Mouse (Mus musculus): ENCODE measurements at regions not wholly inside any gene's neighbourhood (a gene's known extent, or its start where the extent isn't known, plus 50 kb on each side); places are given as distances from the start of the nearest gene placed in this dataset.

- Histone ChIP-seq H3K27me3 (replicated peaks; ENCODE audit: insufficient read depth, low read length) (no peaks in the 10 kb centered on the region), H3K27ac (ENCODE audit: low read length) (no peak overlapping the region), H3K4me3 (ENCODE audit: low read depth, low read length) (no peak overlapping the region), H3K36me3 (ENCODE audit: insufficient read depth, low read length) (no peaks in the 10 kb centered on the region), H3K4me2 (replicated peaks; ENCODE audit: low read depth, low read length) (no peak overlapping the region), H3K4me1 (ENCODE audit: insufficient read depth, low read depth, low read length) (no peaks in the 10 kb centered on the region), H3K9me3 (ENCODE audit: low read length) (no peaks in the 10 kb centered on the region), H3K9ac (replicated peaks; ENCODE audit: low read depth) (no peak overlapping the region)
- 75% methylated on average over 1 of the region's 1 CpGs for WGBS
- ATAC-seq = no peak
- TF ChIP-seq CTCF (IDR thresholded peaks at IDR 0.05) (no peak), EP300 (IDR thresholded peaks at IDR 0.05) (no peak)
- DNase-seq (ENCODE audit: low spot score) = no peak
These were observed 199.1 kb upstream of the Aldoart1 start for GRCm38 (mm10) chr4:73051511-73051910.

DNA sequence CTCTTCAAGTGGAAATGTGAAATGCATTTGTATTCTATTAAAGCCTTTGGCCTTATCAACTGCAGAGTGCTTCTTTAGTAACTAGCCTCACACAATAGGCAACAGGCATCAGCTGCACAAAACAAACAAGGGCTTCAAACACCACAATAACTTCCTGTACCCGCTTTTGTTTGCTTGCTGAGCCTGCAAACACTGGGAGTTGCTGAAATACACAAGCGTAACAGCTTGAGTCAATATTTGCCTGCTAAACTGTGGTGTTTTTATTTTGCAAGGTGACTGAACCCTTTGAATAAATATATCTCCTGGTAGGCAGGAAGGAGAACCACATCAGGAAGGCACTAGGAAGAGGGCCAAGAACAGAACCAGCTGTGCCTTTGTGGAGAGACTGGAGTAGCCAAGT lies 195.4 kb upstream of the Aldoart1 start:
- WGBS = 31% methylated on average over 2 of the region's 2 CpGs
- peak; percentile 60 for TF ChIP-seq EP300 (IDR thresholded peaks at IDR 0.05)
- no peak for TF ChIP-seq CTCF (IDR thresholded peaks at IDR 0.05)
- peak; percentile 49; the same call in 1 of the 2 replicates for ATAC-seq
- peak; percentile 47 for DNase-seq (ENCODE audit: low spot score)
- no peaks in the 10 kb centered on the region for H3K9me3 ChIP-seq (ENCODE audit: low read length)
- H3K27me3 ChIP-seq (replicated peaks; ENCODE audit: insufficient read depth, low read length) = no peaks in the 10 kb centered on the region
- H3K36me3 ChIP-seq (ENCODE audit: insufficient read depth, low read length) = no peaks in the 10 kb centered on the region
- no peak overlapping the region for H3K4me2 ChIP-seq (replicated peaks; ENCODE audit: low read depth, low read length)
- H3K4me1 ChIP-seq (ENCODE audit: insufficient read depth, low read depth, low read length) = no peaks in the 10 kb centered on the region
- no peak overlapping the region for H3K27ac ChIP-seq (ENCODE audit: low read length)
- no peak overlapping the region for H3K9ac ChIP-seq (replicated peaks; ENCODE audit: low read depth)
- H3K4me3 ChIP-seq (ENCODE audit: low read depth, low read length) = no peak overlapping the region

GRCm38 (mm10) chr4:73044356-73044755 lies 191.9 kb upstream of the Aldoart1 start:
- ATAC-seq = no peak
- no peaks in the 10 kb centered on the region for H3K27me3 ChIP-seq (replicated peaks; ENCODE audit: insufficient read depth, low read length)
- H3K9ac ChIP-seq (replicated peaks; ENCODE audit: low read depth) = no peak overlapping the region
- H3K4me2 ChIP-seq (replicated peaks; ENCODE audit: low read depth, low read length) = no peak overlapping the region
- DNase-seq (ENCODE audit: low spot score) = no peak
- no peaks in the 10 kb centered on the region for H3K36me3 ChIP-seq (ENCODE audit: insufficient read depth, low read length)
- H3K4me1 ChIP-seq (ENCODE audit: insufficient read depth, low read depth, low read length) = no peaks in the 10 kb centered on the region
- H3K9me3 ChIP-seq (ENCODE audit: low read length) = no peaks in the 10 kb centered on the region
- no peak overlapping the region for H3K4me3 ChIP-seq (ENCODE audit: low read depth, low read length)
- H3K27ac ChIP-seq (ENCODE audit: low read length) = no peak overlapping the region
- 6% methylated on average over 2 of the region's 2 CpGs for WGBS
- TF ChIP-seq CTCF (IDR thresholded peaks at IDR 0.05) (no peak), EP300 (IDR thresholded peaks at IDR 0.05) (no peak)

GRCm38 (mm10) chr4:73042672-73043071 lies 190.2 kb upstream of the Aldoart1 start:
- Histone ChIP-seq H3K4me2 (replicated peaks; ENCODE audit: low read depth, low read length) (no peak overlapping the region), H3K36me3 (ENCODE audit: insufficient read depth, low read length) (no peaks in the 10 kb centered on the region), H3K4me1 (ENCODE audit: insufficient read depth, low read depth, low read length) (no peaks in the 10 kb centered on the region), H3K4me3 (ENCODE audit: low read depth, low read length) (no peak overlapping the region), H3K27me3 (replicated peaks; ENCODE audit: insufficient read depth, low read length) (no peaks in the 10 kb centered on the region), H3K27ac (ENCODE audit: low read length) (no peak overlapping the region), H3K9ac (replicated peaks; ENCODE audit: low read depth) (no peak overlapping the region), H3K9me3 (ENCODE audit: low read length) (no peaks in the 10 kb centered on the region)
- 13% methylated on average over 2 of the region's 2 CpGs for WGBS
- ATAC-seq (no peak), DNase-seq (ENCODE audit: low spot score) (peak; percentile 63)
- TF ChIP-seq EP300 (IDR thresholded peaks at IDR 0.05) (no peak), CTCF (IDR thresholded peaks at IDR 0.05) (peak; percentile 73)

DNA sequence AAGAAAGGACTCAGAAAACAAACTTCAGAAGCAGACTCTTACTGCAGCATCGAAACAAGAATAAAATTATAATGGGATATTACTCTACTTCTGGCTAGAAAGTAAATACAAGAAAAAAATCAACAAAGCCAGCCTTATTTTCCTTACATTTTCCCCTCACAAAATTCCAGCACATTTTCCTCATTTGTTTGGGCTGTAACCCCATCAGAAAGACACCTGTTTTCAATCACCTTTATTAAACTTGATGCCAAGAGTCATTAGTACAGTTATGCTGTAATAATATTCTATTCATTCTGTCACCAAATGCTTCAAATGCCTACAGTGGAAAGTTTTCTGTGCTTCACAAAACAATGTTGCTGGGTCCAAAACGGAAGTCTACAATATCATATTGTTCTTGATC lies 189.1 kb upstream of the Aldoart1 start:
- TF ChIP-seq EP300 (IDR thresholded peaks at IDR 0.05) = no peak
- TF ChIP-seq CTCF (IDR thresholded peaks at IDR 0.05) = no peak
- WGBS = 80% methylated on average over 2 of the region's 2 CpGs
- H3K4me3 ChIP-seq (ENCODE audit: low read depth, low read length) = no peak overlapping the region
- no peaks in the 10 kb centered on the region for H3K36me3 ChIP-seq (ENCODE audit: insufficient read depth, low read length)
- ATAC-seq (no peak), DNase-seq (ENCODE audit: low spot score) (no peak)
- H3K27me3 ChIP-seq (replicated peaks; ENCODE audit: insufficient read depth, low read length) = no peaks in the 10 kb centered on the region
- no peak overlapping the region for H3K9ac ChIP-seq (replicated peaks; ENCODE audit: low read depth)
- H3K27ac ChIP-seq (ENCODE audit: low read length) = no peak overlapping the region
- H3K4me2 ChIP-seq (replicated peaks; ENCODE audit: low read depth, low read length) = no peak overlapping the region
- H3K4me1 ChIP-seq (ENCODE audit: insufficient read depth, low read depth, low read length) = no peaks in the 10 kb centered on the region
- no peaks in the 10 kb centered on the region for H3K9me3 ChIP-seq (ENCODE audit: low read length)

GRCm38 (mm10) chr4:72997686-72998085 lies 145.3 kb upstream of the Aldoart1 start:
- H3K27me3 ChIP-seq (replicated peaks; ENCODE audit: insufficient read depth, low read length) = no peaks in the 10 kb centered on the region
- WGBS = 50% methylated on average over 1 of the region's 1 CpGs
- no peak overlapping the region for H3K9ac ChIP-seq (replicated peaks; ENCODE audit: low read depth)
- no peak overlapping the region for H3K4me2 ChIP-seq (replicated peaks; ENCODE audit: low read depth, low read length)
- H3K4me3 ChIP-seq (ENCODE audit: low read depth, low read length) = no peak overlapping the region
- no peaks in the 10 kb centered on the region for H3K36me3 ChIP-seq (ENCODE audit: insufficient read depth, low read length)
- H3K27ac ChIP-seq (ENCODE audit: low read length) = no peak overlapping the region
- no peak for ATAC-seq
- no peaks in the 10 kb centered on the region for H3K9me3 ChIP-seq (ENCODE audit: low read length)
- DNase-seq (ENCODE audit: low spot score) = no peak
- TF ChIP-seq CTCF (IDR thresholded peaks at IDR 0.05) = no peak
- TF ChIP-seq EP300 (IDR thresholded peaks at IDR 0.05) = no peak
- H3K4me1 ChIP-seq (ENCODE audit: insufficient read depth, low read depth, low read length) = no peaks in the 10 kb centered on the region

DNA sequence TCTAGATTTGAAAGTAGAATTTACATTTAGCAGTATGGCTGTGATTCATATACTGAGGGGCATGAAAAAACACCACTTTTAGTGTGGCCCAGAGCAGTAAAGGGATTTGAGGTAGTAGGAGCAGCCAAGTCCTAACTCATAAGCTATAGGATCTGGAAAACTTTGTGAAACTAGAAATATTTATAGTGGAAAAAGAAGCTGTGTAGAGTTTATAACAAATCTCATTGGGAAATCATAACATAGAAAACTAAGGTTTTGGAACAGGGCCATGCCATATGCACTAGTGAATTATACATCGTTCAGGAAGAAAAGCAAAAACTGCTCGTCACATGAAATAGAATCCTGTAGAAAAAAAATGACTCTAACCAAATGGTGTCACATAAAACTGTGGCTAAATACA lies 143.7 kb upstream of the Aldoart1 start:
- Histone ChIP-seq H3K4me2 (replicated peaks; ENCODE audit: low read depth, low read length) (no peak overlapping the region), H3K27ac (ENCODE audit: low read length) (no peak overlapping the region), H3K36me3 (ENCODE audit: insufficient read depth, low read length) (no peaks in the 10 kb centered on the region), H3K9ac (replicated peaks; ENCODE audit: low read depth) (no peak overlapping the region), H3K4me3 (ENCODE audit: low read depth, low read length) (no peak overlapping the region), H3K9me3 (ENCODE audit: low read length) (no peaks in the 10 kb centered on the region), H3K4me1 (ENCODE audit: insufficient read depth, low read depth, low read length) (no peaks in the 10 kb centered on the region), H3K27me3 (replicated peaks; ENCODE audit: insufficient read depth, low read length) (no peaks in the 10 kb centered on the region)
- 52% methylated on average over 2 of the region's 2 CpGs for WGBS
- TF ChIP-seq EP300 (IDR thresholded peaks at IDR 0.05) = no peak
- no peak for TF ChIP-seq CTCF (IDR thresholded peaks at IDR 0.05)
- DNase-seq (ENCODE audit: low spot score) (no peak), ATAC-seq (no peak)

Data from lung, postnatal 0 days (tissue).